Mouse (Mus musculus) effector memory CD4-positive, alpha-beta T cell, adult 5 months (primary cell): ENCODE data around the gene Otud7b. TPM values are rescaled to one million over a fixed set of nuclear protein-coding genes. Genes with fewer than 3 reads are reported as not detected.

Source experiments
- polyA plus RNA-seq: library from polyadenylated mRNA; unstranded; fragments of 100-300 nt; shearing (Covaris generic); gene quantifications from one replicate; pipeline ENCODE4 v1.2.1, GENCODE M21; 2017

Otud7b gene
- 17.9 TPM for polyA plus RNA-seq

GRCm38 (mm10) chr3:96104261-96105065 is at the start of gene Otud7b:
Gene Otud7b (plus strand): TSS chr3:96104527.

GRCm38 (mm10) chr3:96058231-96058896 is 46.0 kb upstream of the Otud7b start, which contains the start of gene Vps45:
Gene Vps45 (minus strand): TSS chr3:96058466.

GRCm38 (mm10) chr3:96161869-96162840 is 57.8 kb downstream of the Otud7b start, which contains the start of gene Mtmr11:
Gene Mtmr11 (plus strand): TSS chr3:96162004.

GRCm38 (mm10) chr3:96172197-96173178 is 68.2 kb downstream of the Otud7b start, which contains the start of gene Sf3b4:
Gene Sf3b4 (plus strand): TSS chr3:96172332.

GRCm38 (mm10) chr3:96180727-96181477 is 76.6 kb downstream of the Otud7b start, which contains the start of gene Sv2a:
Gene Sv2a (plus strand): TSS chr3:96181151.

Other genes with a start within 250 kb of the Otud7b start
- gene Prpf3, start 248.6 kb upstream of the Otud7b start, polyA plus RNA-seq, result 37.2 TPM
- gene Mrps21, start 233.0 kb upstream of the Otud7b start, polyA plus RNA-seq, result 101 TPM
- 23.2 TPM for gene Ciart, start 222.3 kb upstream of the Otud7b start, polyA plus RNA-seq
- not detected for gene BC028528, start 212.5 kb upstream of the Otud7b start, polyA plus RNA-seq
- gene Aph1a, start 210.6 kb upstream of the Otud7b start, polyA plus RNA-seq, result 39.2 TPM
- gene Car14, start 199.8 kb upstream of the Otud7b start, polyA plus RNA-seq, result not detected
- 215 TPM for gene Anp32e, start 175.3 kb upstream of the Otud7b start, polyA plus RNA-seq
- gene Plekho1, start 108.5 kb upstream of the Otud7b start, polyA plus RNA-seq, result 14.1 TPM
- gene Vps45, start 46.1 kb upstream of the Otud7b start, polyA plus RNA-seq, result 11.1 TPM
- 2.8 TPM for gene Mtmr11, start 57.5 kb downstream of the Otud7b start, polyA plus RNA-seq
- gene Sf3b4, start 67.8 kb downstream of the Otud7b start, polyA plus RNA-seq, result 132 TPM
- 0.45 TPM for gene Sv2a, start 76.6 kb downstream of the Otud7b start, polyA plus RNA-seq
- 16.9 TPM for gene Bola1, start 115.2 kb downstream of the Otud7b start, polyA plus RNA-seq
- gene Hist2h2ab, start 115.3 kb downstream of the Otud7b start, polyA plus RNA-seq, result not detected
- 11.7 TPM for gene Hist2h2ac, start 116.4 kb downstream of the Otud7b start, polyA plus RNA-seq
- 1.2 TPM for gene Hist2h2be, start 116.6 kb downstream of the Otud7b start, polyA plus RNA-seq
- not detected for gene Hist2h3c2, start 134.6 kb downstream of the Otud7b start, polyA plus RNA-seq
- 52.4 TPM for gene Hist2h2aa2, start 135.7 kb downstream of the Otud7b start, polyA plus RNA-seq
- 3.2 TPM for gene Hist2h2aa1, start 141.0 kb downstream of the Otud7b start, polyA plus RNA-seq
- not detected for gene Hist2h3c1, start 142.2 kb downstream of the Otud7b start, polyA plus RNA-seq
- gene Hist2h4, start 158.8 kb downstream of the Otud7b start, polyA plus RNA-seq, result 3.1 TPM
- 5.5 TPM for gene Hist2h3b, start 164.1 kb downstream of the Otud7b start, polyA plus RNA-seq
- gene Hist2h2bb, start 165.2 kb downstream of the Otud7b start, polyA plus RNA-seq, result 3.3 TPM
- not detected for gene Fcgr1, start 189.4 kb downstream of the Otud7b start, polyA plus RNA-seq